Mouse (Mus musculus): ENCODE measurements around the gene Pla2g1b.

The Pla2g1b gene

GRCm38 (mm10) chr5:115444130-115444529 lies 21.9 kb upstream of the Pla2g1b start:
- no peak for DNase-seq (ENCODE audit: low read depth in 2 of 2, low spot score in 2 of 2)

- DNase-seq (ENCODE audit: low read depth in 2 of 2, low spot score in 2 of 2): no peak
Observed at GRCm38 (mm10) chr5:115447108-115447507, 19.0 kb upstream of the Pla2g1b start.

GRCm38 (mm10) chr5:115449247-115449646 lies 16.8 kb upstream of the Pla2g1b start:
- no peak for DNase-seq (ENCODE audit: low read depth in 2 of 2, low spot score in 2 of 2)

- no peak for DNase-seq (ENCODE audit: low read depth in 2 of 2, low spot score in 2 of 2)
Observed at GRCm38 (mm10) chr5:115450410-115451317, 15.4 kb upstream of the Pla2g1b start.

GRCm38 (mm10) chr5:115454422-115455090 lies 11.5 kb upstream of the Pla2g1b start:
- no peak for DNase-seq (ENCODE audit: low read depth in 2 of 2, low spot score in 2 of 2)

GRCm38 (mm10) chr5:115455838-115456237 lies 10.2 kb upstream of the Pla2g1b start:
- DNase-seq (ENCODE audit: low read depth in 2 of 2, low spot score in 2 of 2): no peak

GRCm38 (mm10) chr5:115458918-115459317 lies 7.1 kb upstream of the Pla2g1b start:
- no peak for DNase-seq (ENCODE audit: low read depth in 2 of 2, low spot score in 2 of 2)

- DNase-seq (ENCODE audit: low read depth in 2 of 2, low spot score in 2 of 2): no peak
Observed at GRCm38 (mm10) chr5:115464408-115465115, 1.5 kb upstream of the Pla2g1b start.

- DNase-seq (ENCODE audit: low read depth in 2 of 2, low spot score in 2 of 2): no peak
Observed at GRCm38 (mm10) chr5:115469791-115470190, 3.7 kb downstream of the Pla2g1b start.

GRCm38 (mm10) chr5:115470766-115471531 lies 4.9 kb downstream of the Pla2g1b start:
- DNase-seq (ENCODE audit: low read depth in 2 of 2, low spot score in 2 of 2): peak; percentile 61 to 73

GRCm38 (mm10) chr5:115473191-115473590 lies 7.1 kb downstream of the Pla2g1b start:
- DNase-seq (ENCODE audit: low read depth in 2 of 2, low spot score in 2 of 2): no peak

GRCm38 (mm10) chr5:115474174-115474828 lies 8.2 kb downstream of the Pla2g1b start:
- no peak for DNase-seq (ENCODE audit: low read depth in 2 of 2, low spot score in 2 of 2)

GRCm38 (mm10) chr5:115475337-115476106 lies 9.5 kb downstream of the Pla2g1b start:
- no peak for DNase-seq (ENCODE audit: low read depth in 2 of 2, low spot score in 2 of 2)

- DNase-seq (ENCODE audit: low read depth in 2 of 2, low spot score in 2 of 2): no peak
Observed at GRCm38 (mm10) chr5:115476107-115476727, 10.2 kb downstream of the Pla2g1b start.

GRCm38 (mm10) chr5:115479561-115479960 lies 13.5 kb downstream of the Pla2g1b start:
- no peak for DNase-seq (ENCODE audit: low read depth in 2 of 2, low spot score in 2 of 2)

GRCm38 (mm10) chr5:115480101-115480500 lies 14.0 kb downstream of the Pla2g1b start:
- no peak for DNase-seq (ENCODE audit: low read depth in 2 of 2, low spot score in 2 of 2)

- no peak for DNase-seq (ENCODE audit: low read depth in 2 of 2, low spot score in 2 of 2)
Observed at GRCm38 (mm10) chr5:115482390-115483265, 16.6 kb downstream of the Pla2g1b start.

- DNase-seq (ENCODE audit: low read depth in 2 of 2, low spot score in 2 of 2): no peak
Observed at GRCm38 (mm10) chr5:115483385-115483784, 17.3 kb downstream of the Pla2g1b start.
